Mouse (Mus musculus) thymus, postnatal 4 days (tissue): ENCODE measurements around the gene Chst11.

Experiments
- DNase-seq: peaks from one replicate; pipeline ENCODE4 v3.0.0; 2021

The Chst11 gene

GRCm38 (mm10) chr10:83183634-83184479 is 198.6 kb downstream of the Chst11 start:
- peak; percentile 62 for DNase-seq

- no peak for DNase-seq
Observed at GRCm38 (mm10) chr10:83184480-83185069, 199.3 kb downstream of the Chst11 start.

- no peak for DNase-seq
Observed at GRCm38 (mm10) chr10:83185121-83185520, 199.8 kb downstream of the Chst11 start.

GRCm38 (mm10) chr10:83186167-83186566 is 200.9 kb downstream of the Chst11 start:
- no peak for DNase-seq

GRCm38 (mm10) chr10:83186984-83187383 is 201.7 kb downstream of the Chst11 start:
- no peak for DNase-seq

- no peak for DNase-seq
Observed at GRCm38 (mm10) chr10:83189071-83189470, 203.8 kb downstream of the Chst11 start.

- DNase-seq, result no peak
Observed at GRCm38 (mm10) chr10:83191476-83191875, 206.2 kb downstream of the Chst11 start.

- DNase-seq, result no peak
Observed at GRCm38 (mm10) chr10:83191982-83192381, 206.7 kb downstream of the Chst11 start.

GRCm38 (mm10) chr10:83197690-83198336 is 212.5 kb downstream of the Chst11 start:
- DNase-seq, result peak; percentile 91

- no peak for DNase-seq
Observed at GRCm38 (mm10) chr10:83198692-83199091, 213.4 kb downstream of the Chst11 start.

GRCm38 (mm10) chr10:83199290-83199689 is 214.0 kb downstream of the Chst11 start:
- no peak for DNase-seq

- DNase-seq, result no peak
Observed at GRCm38 (mm10) chr10:83201525-83201924, 216.2 kb downstream of the Chst11 start.

GRCm38 (mm10) chr10:83202906-83203702 is 217.8 kb downstream of the Chst11 start:
- DNase-seq, result no peak

GRCm38 (mm10) chr10:83208436-83208835 is 223.1 kb downstream of the Chst11 start:
- DNase-seq, result no peak

GRCm38 (mm10) chr10:83209388-83209787 is 224.1 kb downstream of the Chst11 start:
- DNase-seq, result no peak

- DNase-seq, result no peak
Observed at GRCm38 (mm10) chr10:83210122-83210521, 224.8 kb downstream of the Chst11 start.

GRCm38 (mm10) chr10:83210968-83211583 is 225.8 kb downstream of the Chst11 start:
- no peak for DNase-seq

GRCm38 (mm10) chr10:83212618-83213017 is 227.3 kb downstream of the Chst11 start:
- DNase-seq, result no peak

- no peak for DNase-seq
Observed at GRCm38 (mm10) chr10:83215559-83215958, 230.3 kb downstream of the Chst11 start.

GRCm38 (mm10) chr10:83217256-83217655 is 232.0 kb downstream of the Chst11 start:
- no peak for DNase-seq

GRCm38 (mm10) chr10:83218778-83219177 is 233.5 kb downstream of the Chst11 start:
- DNase-seq, result no peak

- DNase-seq, result peak; percentile 70
Observed at GRCm38 (mm10) chr10:83219729-83220128, 234.4 kb downstream of the Chst11 start.

- no peak for DNase-seq
Observed at GRCm38 (mm10) chr10:83220217-83220616, 234.9 kb downstream of the Chst11 start.
